Mouse (Mus musculus): Measurements from ENCODE around the gene Fam185a.

- TF ChIP-seq CTCF (IDR thresholded peaks at IDR 0.05) = no peak
- TF ChIP-seq POLR2A (IDR thresholded peaks at IDR 0.05; ENCODE audit: insufficient read depth, low read depth, low read length) = no peak
- TF ChIP-seq EP300 (IDR thresholded peaks at IDR 0.05; ENCODE audit: insufficient read depth, low read depth, low read length) = no peak
Measured at GRCm38 (mm10) chr5:21500941-21501340, 76.2 kb downstream of the Fam185a start.
